Mouse (Mus musculus) embryonic fibroblast, embryonic 13.5 days (primary cell): ENCODE data around the gene Akap10.

ENCODE experiments used
- CTCF ChIP-seq: IDR thresholded peaks from 2 replicates; pipeline ENCODE4 v1.5.1; 2011; ENCODE audit warnings: mild to moderate bottlenecking, control low read depth, low read length, moderate library complexity, borderline replicate concordance; ENCODE audit not compliant: insufficient read depth
- POLR2A ChIP-seq: IDR thresholded peaks from 2 replicates; pipeline ENCODE4 v1.6.1; 2011; ENCODE audit warnings: low read depth, mild to moderate bottlenecking, control low read depth, low read length, moderate library complexity

DNA sequence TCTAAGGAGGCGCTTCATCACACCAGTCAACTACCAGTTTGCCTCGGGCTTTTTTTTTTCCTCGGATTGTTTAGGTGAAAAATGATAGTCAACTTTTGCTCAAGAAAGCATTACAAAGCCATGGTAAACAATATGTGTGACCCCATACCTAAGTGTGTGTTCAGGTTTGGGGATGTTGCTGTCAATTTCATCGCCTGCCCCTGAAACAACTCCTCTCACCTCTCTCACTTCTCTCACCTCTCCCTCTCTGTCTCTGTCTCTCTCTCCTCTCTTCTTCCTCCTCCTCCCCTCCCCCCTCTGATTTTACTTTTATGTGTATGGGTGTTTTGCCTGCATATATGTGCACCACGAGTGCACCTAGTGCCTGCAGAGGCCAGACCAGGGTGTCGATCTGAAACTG lies 74.5 kb downstream of the Akap10 start:
- no peak for TF ChIP-seq CTCF
- 0 out of 2 replicates have a peak, but pooled peaks have one; percentile 8 for TF ChIP-seq POLR2A
